Mouse (Mus musculus): ENCODE data around the gene Ttc19. TPM values are rescaled to one million over a fixed set of nuclear protein-coding genes. Genes with fewer than 3 reads are reported as not detected.

Gene Ttc19
- polyA plus RNA-seq, 1 experiment from 2014 or later: 28.1 TPM

- no peak for ATAC-seq (ENCODE audit: low FRiP score)
- 88% methylated on average over 2 of the region's 2 CpGs for WGBS
These were observed 12.8 kb downstream of the Ttc19 start for GRCm38 (mm10) chr11:62294121-62294520.

GRCm38 (mm10) chr11:62298883-62299282, 17.6 kb downstream of the Ttc19 start:
- Histone ChIP-seq H3K4me3 (replicated peaks) (no peak overlapping the region), H3K4me2 (no peak overlapping the region), H3K9ac (no peak overlapping the region), H3K36me3 (replicated peaks) (peaks cover 17% of the 10 kb centered on the region), H3K27ac (no peak overlapping the region), H3K9me3 (no peaks in the 10 kb centered on the region), H3K27me3 (no peaks in the 10 kb centered on the region), H3K4me1 (no peaks in the 10 kb centered on the region)
- WGBS: 89% methylated on average over 6 of the region's 6 CpGs
- no peak for ATAC-seq (ENCODE audit: low FRiP score)

More at GRCm38 (mm10) chr11:62294121-62294520, 12.8 kb downstream of the Ttc19 start:
- Histone ChIP-seq H3K36me3 (replicated peaks) (peaks cover 28% of the 10 kb centered on the region), H3K9ac (no peak overlapping the region), H3K27ac (no peak overlapping the region), H3K27me3 (no peaks in the 10 kb centered on the region), H3K4me3 (replicated peaks) (no peak overlapping the region), H3K4me1 (no peaks in the 10 kb centered on the region), H3K9me3 (no peaks in the 10 kb centered on the region), H3K4me2 (no peak overlapping the region)

GRCm38 (mm10) chr11:62305866-62306265, 24.6 kb downstream of the Ttc19 start:
- H3K9ac ChIP-seq: no peak overlapping the region
- no peak overlapping the region for H3K27ac ChIP-seq
- H3K4me2 ChIP-seq: no peak overlapping the region
- H3K4me1 ChIP-seq: no peaks in the 10 kb centered on the region
- H3K36me3 ChIP-seq (replicated peaks): peaks cover 22% of the 10 kb centered on the region
- H3K9me3 ChIP-seq: no peaks in the 10 kb centered on the region
- no peaks in the 10 kb centered on the region for H3K27me3 ChIP-seq
- no peak overlapping the region for H3K4me3 ChIP-seq (replicated peaks)
- 94% methylated on average over 2 of the region's 2 CpGs for WGBS
- ATAC-seq (ENCODE audit: low FRiP score): no peak

GRCm38 (mm10) chr11:62309296-62309695, 28.0 kb downstream of the Ttc19 start:
- Histone ChIP-seq H3K27me3 (no peaks in the 10 kb centered on the region), H3K36me3 (replicated peaks) (peaks cover 45% of the 10 kb centered on the region), H3K9ac (no peak overlapping the region), H3K27ac (no peak overlapping the region), H3K4me3 (replicated peaks) (no peak overlapping the region), H3K9me3 (no peaks in the 10 kb centered on the region), H3K4me2 (no peak overlapping the region), H3K4me1 (no peaks in the 10 kb centered on the region)
- no peak for ATAC-seq (ENCODE audit: low FRiP score)
- 95% methylated on average over 2 of the region's 2 CpGs for WGBS

- no peaks in the 10 kb centered on the region for H3K4me1 ChIP-seq
- 98% methylated on average over 5 of the region's 5 CpGs for WGBS
- H3K9ac ChIP-seq: no peak overlapping the region
- H3K4me3 ChIP-seq (replicated peaks): no peak overlapping the region
- no peak overlapping the region for H3K4me2 ChIP-seq
- H3K36me3 ChIP-seq (replicated peaks): peaks cover 80% of the 10 kb centered on the region
- no peaks in the 10 kb centered on the region for H3K27me3 ChIP-seq
- no peak overlapping the region for H3K27ac ChIP-seq
- H3K9me3 ChIP-seq: no peaks in the 10 kb centered on the region
- no peak for ATAC-seq (ENCODE audit: low FRiP score)
These were observed 33.7 kb downstream of the Ttc19 start for GRCm38 (mm10) chr11:62314984-62315383.

GRCm38 (mm10) chr11:62317746-62318145, 36.5 kb downstream of the Ttc19 start:
- 88% methylated on average over 11 of the region's 11 CpGs for WGBS
- Histone ChIP-seq H3K36me3 (replicated peaks) (peaks cover 91% of the 10 kb centered on the region), H3K4me1 (no peaks in the 10 kb centered on the region), H3K4me3 (replicated peaks) (no peak overlapping the region), H3K27ac (no peak overlapping the region), H3K9me3 (no peaks in the 10 kb centered on the region), H3K4me2 (no peak overlapping the region), H3K27me3 (no peaks in the 10 kb centered on the region), H3K9ac (no peak overlapping the region)
- no peak for ATAC-seq (ENCODE audit: low FRiP score)

GRCm38 (mm10) chr11:62320097-62320496, 38.8 kb downstream of the Ttc19 start:
- no peaks in the 10 kb centered on the region for H3K27me3 ChIP-seq
- no peak for ATAC-seq (ENCODE audit: low FRiP score)
- no peak overlapping the region for H3K4me2 ChIP-seq
- H3K9ac ChIP-seq: no peak overlapping the region
- 96% methylated on average over 3 of the region's 3 CpGs for WGBS
- no peak overlapping the region for H3K27ac ChIP-seq
- no peaks in the 10 kb centered on the region for H3K9me3 ChIP-seq
- peaks cover 90% of the 10 kb centered on the region for H3K36me3 ChIP-seq (replicated peaks)
- H3K4me1 ChIP-seq: no peaks in the 10 kb centered on the region
- no peak overlapping the region for H3K4me3 ChIP-seq (replicated peaks)

- Histone ChIP-seq H3K4me1 (no peaks in the 10 kb centered on the region), H3K9me3 (no peaks in the 10 kb centered on the region), H3K27me3 (no peaks in the 10 kb centered on the region), H3K4me3 (replicated peaks) (no peak overlapping the region), H3K4me2 (no peak overlapping the region), H3K9ac (no peak overlapping the region), H3K27ac (no peak overlapping the region), H3K36me3 (replicated peaks) (peaks cover 87% of the 10 kb centered on the region)
- 92% methylated on average over 3 of the region's 3 CpGs for WGBS
- ATAC-seq (ENCODE audit: low FRiP score): no peak
These were observed 42.4 kb downstream of the Ttc19 start for GRCm38 (mm10) chr11:62323659-62324058.

DNA sequence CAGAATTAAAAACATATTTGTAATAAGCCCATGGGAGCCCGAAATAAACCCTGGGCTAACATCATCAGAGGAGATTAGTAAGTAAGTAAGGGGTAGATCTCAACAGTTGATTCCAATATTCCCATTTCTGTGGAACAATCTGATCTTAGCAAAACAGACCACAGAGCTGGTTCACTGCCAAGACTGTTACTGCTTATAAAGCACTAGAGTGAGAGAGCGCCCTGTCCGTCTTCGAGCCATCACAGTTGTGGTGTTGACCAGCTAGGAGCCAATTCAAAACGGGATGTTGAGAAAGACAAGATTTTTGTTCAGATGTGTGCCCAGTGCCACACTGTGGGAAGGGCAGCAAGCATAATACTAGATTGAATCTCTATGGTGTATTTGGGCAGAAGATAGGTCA, 49.9 kb downstream of the Ttc19 start:
- Histone ChIP-seq H3K9me3 (no peaks in the 10 kb centered on the region), H3K27ac (no peak overlapping the region), H3K4me1 (no peaks in the 10 kb centered on the region), H3K4me3 (replicated peaks) (no peak overlapping the region), H3K27me3 (no peaks in the 10 kb centered on the region), H3K36me3 (replicated peaks) (peaks cover 85% of the 10 kb centered on the region), H3K9ac (no peak overlapping the region), H3K4me2 (no peak overlapping the region)
- 95% methylated on average over 5 of the region's 5 CpGs for WGBS
- ATAC-seq (ENCODE audit: low FRiP score): no peak

GRCm38 (mm10) chr11:62332228-62332627, 51.0 kb downstream of the Ttc19 start:
- Histone ChIP-seq H3K36me3 (replicated peaks) (peaks cover 85% of the 10 kb centered on the region), H3K9ac (no peak overlapping the region), H3K9me3 (no peaks in the 10 kb centered on the region), H3K27me3 (no peaks in the 10 kb centered on the region), H3K4me2 (no peak overlapping the region), H3K4me3 (replicated peaks) (no peak overlapping the region), H3K27ac (no peak overlapping the region), H3K4me1 (no peaks in the 10 kb centered on the region)
- 93% methylated on average over 4 of the region's 4 CpGs for WGBS
- ATAC-seq (ENCODE audit: low FRiP score): no peak

DNA sequence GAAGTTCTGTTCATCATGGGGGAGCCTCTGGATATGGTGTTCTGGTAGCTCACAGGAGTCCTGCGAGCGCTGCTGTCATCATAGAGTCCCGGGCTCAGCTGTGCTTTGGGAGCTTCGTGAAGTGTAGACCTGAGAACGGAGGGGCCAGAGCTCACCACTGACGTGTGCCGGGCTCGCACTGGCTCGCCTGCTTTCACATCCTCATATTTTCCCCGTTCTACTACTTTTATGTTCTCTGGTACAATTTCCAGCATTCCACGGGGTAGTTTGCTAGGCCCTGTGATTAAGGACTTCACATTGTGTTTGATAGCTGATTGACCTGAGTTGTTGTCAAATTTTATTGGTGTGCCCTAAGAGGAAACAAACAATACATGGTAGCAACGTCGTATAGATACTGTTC, 61.7 kb downstream of the Ttc19 start:
- no peaks in the 10 kb centered on the region for H3K4me1 ChIP-seq
- no peak overlapping the region for H3K9ac ChIP-seq
- no peak overlapping the region for H3K27ac ChIP-seq
- no peak overlapping the region for H3K4me2 ChIP-seq
- 93% methylated on average over 13 of the region's 13 CpGs for WGBS
- no peaks in the 10 kb centered on the region for H3K27me3 ChIP-seq
- H3K36me3 ChIP-seq (replicated peaks): peaks cover 66% of the 10 kb centered on the region
- no peaks in the 10 kb centered on the region for H3K9me3 ChIP-seq
- H3K4me3 ChIP-seq (replicated peaks): no peak overlapping the region
- ATAC-seq (ENCODE audit: low FRiP score): no peak

DNA sequence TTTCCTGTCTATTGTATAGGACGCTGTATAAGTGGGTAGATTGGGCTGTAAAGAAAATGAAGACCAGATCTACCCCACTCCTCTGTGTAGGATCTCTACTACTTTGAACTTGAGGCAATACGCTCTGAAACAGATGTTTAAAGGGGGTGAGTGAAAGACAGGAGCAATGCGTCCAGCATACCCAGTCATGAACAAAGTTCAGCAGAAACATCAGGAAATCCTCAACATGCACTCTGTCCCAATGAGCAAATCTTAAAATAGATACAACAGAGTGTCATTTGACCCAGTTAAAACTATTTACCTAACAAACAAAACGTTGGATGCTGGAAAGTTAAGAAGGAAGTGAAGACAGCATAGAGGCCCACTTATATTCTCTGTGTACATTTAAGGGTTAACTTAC, 70.7 kb downstream of the Ttc19 start:
- Histone ChIP-seq H3K9ac (no peak overlapping the region), H3K4me2 (no peak overlapping the region), H3K27ac (no peak overlapping the region), H3K9me3 (no peaks in the 10 kb centered on the region), H3K27me3 (no peaks in the 10 kb centered on the region), H3K4me3 (replicated peaks) (no peak overlapping the region), H3K4me1 (no peaks in the 10 kb centered on the region), H3K36me3 (replicated peaks) (peaks cover 80% of the 10 kb centered on the region)
- WGBS: 94% methylated on average over 4 of the region's 4 CpGs
- ATAC-seq (ENCODE audit: low FRiP score): no peak

DNA sequence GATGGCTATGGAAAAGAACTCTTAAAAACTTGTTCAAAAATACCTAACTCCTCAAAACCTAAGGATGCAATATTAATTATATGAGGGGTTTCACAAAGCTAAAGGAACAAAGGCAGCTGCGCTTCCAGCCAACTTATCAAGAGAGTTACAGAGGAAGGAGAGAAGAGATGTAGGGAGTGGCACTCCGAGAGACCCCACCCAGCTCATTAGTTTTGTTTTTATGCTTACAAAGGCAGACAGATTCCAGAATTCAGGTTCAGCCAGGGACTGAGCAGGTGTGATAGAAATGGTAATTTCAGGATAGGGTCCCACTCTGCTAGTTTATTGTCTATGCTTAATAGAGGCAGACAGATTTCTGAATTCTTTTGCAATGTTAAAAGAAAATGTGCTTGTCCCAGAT, 73.9 kb downstream of the Ttc19 start:
- Histone ChIP-seq H3K27ac (no peak overlapping the region), H3K4me3 (replicated peaks) (no peak overlapping the region), H3K9me3 (no peaks in the 10 kb centered on the region), H3K4me1 (no peaks in the 10 kb centered on the region), H3K4me2 (no peak overlapping the region), H3K9ac (no peak overlapping the region), H3K36me3 (replicated peaks) (peaks cover 69% of the 10 kb centered on the region), H3K27me3 (no peaks in the 10 kb centered on the region)
- 94% methylated on average over 2 of the region's 2 CpGs for WGBS
- ATAC-seq (ENCODE audit: low FRiP score): no peak

DNA sequence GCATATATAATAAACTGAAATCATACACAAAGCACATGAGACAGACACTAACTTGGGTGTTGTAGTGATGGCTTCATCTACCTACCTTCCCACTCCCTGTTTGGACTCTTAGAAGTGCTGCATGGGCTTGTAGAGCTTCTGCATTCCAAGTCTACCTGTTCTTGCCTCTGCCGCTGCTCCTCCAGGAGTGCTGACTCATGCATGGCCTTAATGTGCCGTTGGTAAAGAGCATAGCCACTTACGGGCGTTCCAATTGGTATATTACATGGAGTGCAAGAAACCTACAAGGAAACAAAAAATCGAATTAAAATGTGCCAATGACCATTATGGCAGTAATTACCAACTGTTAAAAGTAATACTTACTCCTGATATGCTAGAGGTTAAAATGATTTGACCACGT, 85.6 kb downstream of the Ttc19 start:
- no peak overlapping the region for H3K4me2 ChIP-seq
- WGBS: 93% methylated on average over 6 of the region's 6 CpGs
- no peaks in the 10 kb centered on the region for H3K9me3 ChIP-seq
- no peak overlapping the region for H3K9ac ChIP-seq
- H3K4me3 ChIP-seq (replicated peaks): no peak overlapping the region
- ATAC-seq (ENCODE audit: low FRiP score): no peak
- H3K4me1 ChIP-seq: no peaks in the 10 kb centered on the region
- no peaks in the 10 kb centered on the region for H3K27me3 ChIP-seq
- H3K36me3 ChIP-seq (replicated peaks): peaks cover 41% of the 10 kb centered on the region
- H3K27ac ChIP-seq: no peak overlapping the region

All from forebrain, embryonic 12.5 days (tissue).